In the genomic region with DNA sequence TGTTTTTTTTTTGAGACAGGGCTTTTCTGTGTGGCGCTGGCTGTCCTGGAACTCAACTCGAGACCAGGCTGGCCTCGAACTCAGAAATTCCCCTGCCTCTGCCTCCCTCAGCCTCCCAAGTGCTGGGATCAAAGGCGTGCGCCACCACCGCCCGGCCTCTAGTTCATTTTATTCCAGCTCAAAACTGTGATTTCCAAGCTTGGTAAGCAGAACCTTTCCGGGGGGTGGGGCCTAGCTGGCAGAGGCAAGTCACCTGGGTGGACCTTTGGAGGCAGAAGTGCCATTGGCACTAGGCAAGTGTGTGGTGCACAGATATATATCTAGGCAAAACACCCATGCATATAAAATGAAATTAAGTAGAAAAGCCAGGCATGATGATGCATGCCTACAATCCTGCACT, we compare ENCODE assay signal across 8 mouse cellular contexts. TPM values are rescaled to one million over a fixed set of nuclear protein-coding genes. Genes with fewer than 3 reads are reported as not detected.
A peak's percentile ranks its signal among the peaks of the same experiment; 100 is the strongest.
DNase-seq lines count a peak whose midpoint lies in the region; ATAC-seq lines count a peak whose summit lies in the region.

No protein-coding gene starts in this region.

- H3K27ac ChIP-seq in heart, embryonic 12.5 days (ENCODE audit: poor library complexity, severe bottlenecking) = peak overlapping the region; percentile 68
- peak overlapping the region; percentile 26 to 47; a peak in 3 of 4 replicates for H3K27ac ChIP-seq in heart, embryonic 14.5 days (replicated peaks in 1 of 2; ENCODE audit: control insufficient read depth in 1 of 2, insufficient read depth in 1 of 2, low read depth in 2 of 2, low read length in 2 of 2)
- peak overlapping the region; percentile 97 for H3K27ac ChIP-seq in limb, embryonic 13.5 days

- intact Hi-C loops in heart, postnatal 10 days (cut with DNase I) = loop anchor here (5.0 kb wide), 2 partner anchors 265 to 395 kb away; no protein-coding TSS in a partner anchor

- no peak overlapping the region for H3K4me2 ChIP-seq in heart, embryonic 12.5 days
- peak overlapping the region; percentile 76; the same call in 1 of the 2 replicates for H3K4me2 ChIP-seq in heart, embryonic 14.5 days (ENCODE audit: low read length)
- peak overlapping the region; percentile 69; the same call in 1 of the 2 replicates for H3K4me2 ChIP-seq in limb, embryonic 13.5 days (replicated peaks)

- no peak for ATAC-seq in heart, embryonic 12.5 days (ENCODE audit: insufficient number of reproducible peaks, low FRiP score)
- ATAC-seq in heart, embryonic 14.5 days (ENCODE audit: insufficient number of reproducible peaks, insufficient read depth, low FRiP score, low read depth) = no peak
- ATAC-seq in limb, embryonic 13.5 days (ENCODE audit: low FRiP score, low read depth) = no peak
- no peak for ATAC-seq in monocyte, adult 5-6 weeks (replicated peaks; ENCODE audit: insufficient number of reproducible peaks, low FRiP score, low TSS enrichment, poor library complexity, severe bottlenecking)

- H3K4me3 ChIP-seq in heart, embryonic 12.5 days = no peak overlapping the region
- H3K4me3 ChIP-seq in heart, embryonic 14.5 days (ENCODE audit: control insufficient read depth in 1 of 2, insufficient read depth in 1 of 2, low read depth in 1 of 2, low read length in 2 of 2) = no peak overlapping the region
- H3K4me3 ChIP-seq in limb, embryonic 13.5 days = no peak overlapping the region

- no peaks in the 10 kb centered on the region for H3K9me3 ChIP-seq in heart, embryonic 12.5 days (replicated peaks)
- H3K9me3 ChIP-seq in heart, embryonic 14.5 days (ENCODE audit: control insufficient read depth, low read length) = no peaks in the 10 kb centered on the region
- no peaks in the 10 kb centered on the region for H3K9me3 ChIP-seq in limb, embryonic 13.5 days

- peaks cover 34% of the 10 kb centered on the region for H3K4me1 ChIP-seq in heart, embryonic 12.5 days (replicated peaks)
- peaks cover 12 to 25% of the 10 kb centered on the region in 2 experiments for H3K4me1 ChIP-seq in heart, embryonic 14.5 days (ENCODE audit: control insufficient read depth in 2 of 2, insufficient read depth in 2 of 2, low read length in 2 of 2)
- H3K4me1 ChIP-seq in limb, embryonic 13.5 days = peaks cover 49% of the 10 kb centered on the region

- WGBS in heart, embryonic 12.5 days = 42% methylated on average over 8 of the region's 8 CpGs
- WGBS in heart, embryonic 14.5 days = 36% methylated on average over 8 of the region's 8 CpGs
- WGBS in limb, embryonic 13.5 days = 36% methylated on average over 8 of the region's 8 CpGs

- no peak for DNase-seq in heart, postnatal 10 days
- peak; percentile 41 for DNase-seq in brain, adult 2 months (ENCODE audit: low read depth, low spot score)
- DNase-seq in thymus, postnatal 25 days = no peak
- DNase-seq in adipocyte (ENCODE audit: low spot score) = no peak

- no peaks in the 10 kb centered on the region for H3K27me3 ChIP-seq in heart, embryonic 12.5 days (replicated peaks)
- no peaks in the 10 kb centered on the region for H3K27me3 ChIP-seq in heart, embryonic 14.5 days (ENCODE audit: control insufficient read depth, insufficient read depth, low read length)
- H3K27me3 ChIP-seq in limb, embryonic 13.5 days = no peaks in the 10 kb centered on the region

- no peaks in the 10 kb centered on the region for H3K36me3 ChIP-seq in heart, embryonic 12.5 days
- H3K36me3 ChIP-seq in heart, embryonic 14.5 days (ENCODE audit: control insufficient read depth, insufficient read depth, low read length) = no peaks in the 10 kb centered on the region
- H3K36me3 ChIP-seq in limb, embryonic 13.5 days = no peaks in the 10 kb centered on the region

- H3K9ac ChIP-seq in heart, embryonic 12.5 days = no peak overlapping the region
- no peak overlapping the region for H3K9ac ChIP-seq in heart, embryonic 14.5 days (ENCODE audit: low read length)
- H3K9ac ChIP-seq in limb, embryonic 13.5 days = no peak overlapping the region

RNA-seq across cellular contexts. Expression of gene Apol7a, which starts 31.4 kb away (rescaled TPM):
- 0.19 TPM in 1 of 2 replicates, not detected in the other for polyA plus RNA-seq in heart, embryonic 12.5 days (2016; fragmentation: Nextera tagmentation; extraction: Ambion mirVana)
- under 1 TPM; 0.17 to 0.34 TPM for total RNA-seq in heart, postnatal 10 days (2021)
- polyA plus RNA-seq in heart, embryonic 14.5 days (2014; fragmentation: Nextera tagmentation; extraction: Ambion mirVana) = 0.11 and 0.31 TPM in 2 replicates
- not detected in 2 replicates for polyA plus RNA-seq in limb, embryonic 13.5 days (2015; fragmentation: Nextera tagmentation; extraction: Ambion mirVana)
- not detected in 3 replicates for total RNA-seq in monocyte, adult 5-6 weeks (2017)

RNA-seq across cellular contexts. Expression of gene Apol9a, which starts 43.4 kb away (rescaled TPM):
- polyA plus RNA-seq in heart, embryonic 12.5 days (2016; fragmentation: Nextera tagmentation; extraction: Ambion mirVana) = 0.74 and 0.76 TPM in 2 replicates
- under 1 TPM in 1 of 2 experiments, not detected in 1; 0.17 TPM for total RNA-seq in heart, postnatal 10 days (2021)
- polyA plus RNA-seq in heart, embryonic 14.5 days (2014; fragmentation: Nextera tagmentation; extraction: Ambion mirVana) = 0.82 and 0.94 TPM in 2 replicates
- not detected in 2 replicates for polyA plus RNA-seq in limb, embryonic 13.5 days (2015; fragmentation: Nextera tagmentation; extraction: Ambion mirVana)
- total RNA-seq in monocyte, adult 5-6 weeks (2017) = not detected in 3 replicates

Comparison
In these comparisons a context has a peak if more than half of its experiments do, and no peak if none do; other contexts are left out.
1. H3K27ac ChIP-seq: peak in every context shown above with its lines; median percentile 97 in limb, embryonic 13.5 days; 68 in heart, embryonic 12.5 days; 36 in heart, embryonic 14.5 days.